Mouse (Mus musculus): Measurements from ENCODE around the gene Actb.

GRCm38 (mm10) chr5:142953641-142954040 lies 47.1 kb upstream of the Actb start:
- TF ChIP-seq CTCF (IDR thresholded peaks at IDR 0.05; ENCODE audit: low read depth, low read length) (no peak), POLR2A (IDR thresholded peaks at IDR 0.05; ENCODE audit: extremely low read depth, insufficient read depth, low read length) (no peak)

All from liver, adult 2 months (tissue).